Mouse (Mus musculus) liver, adult 2 months (tissue): ENCODE data around the gene Gm28079. TPM values are rescaled to one million over a fixed set of nuclear protein-coding genes. Genes with fewer than 3 reads are reported as not detected.
"Not testable (repeated sequence)": the region's sequence is repeated elsewhere in the genome, so short reads cannot be mapped to it uniquely, and the experiment has no call there.

ENCODE experiments used
- DNase-seq: peaks from one replicate; pipeline ENCODE4 v3.0.0-alpha.2; 2011; ENCODE audit warnings: low read depth, low spot score; ENCODE audit errors: extremely low read depth
- H3K27ac ChIP-seq: fragments of 200-500 bp; replicated peaks from 2 replicates; pipeline ENCODE4 v1.5.1; 2012; ENCODE audit warnings: low read depth, mild to moderate bottlenecking, control low read depth, inconsistent platforms, low read length; ENCODE audit not compliant: insufficient read depth
- H3K27me3 ChIP-seq: fragments of 200-500 bp; 2 replicates; pipeline ENCODE4 v1.6.1; 2012; ENCODE audit warnings: mild to moderate bottlenecking, moderate library complexity, low read length, inconsistent platforms; ENCODE audit not compliant: control insufficient read depth, insufficient read depth
- H3K36me3 ChIP-seq: fragments of 200-500 bp; 2 replicates; pipeline ENCODE4 v1.6.1; 2012; ENCODE audit warnings: low read length, inconsistent platforms; ENCODE audit not compliant: control insufficient read depth, insufficient read depth
- H3K4me1 ChIP-seq: fragments of 200-500 bp; 2 replicates; pipeline ENCODE4 v1.6.1; 2011; ENCODE audit warnings: low read length; ENCODE audit not compliant: control insufficient read depth, insufficient read depth
- H3K4me3 ChIP-seq: fragments of 200-500 bp; 2 replicates; pipeline ENCODE4 v1.5.1; 2011; ENCODE audit warnings: low read depth, mild to moderate bottlenecking, control low read depth, low read length, moderate library complexity; ENCODE audit not compliant: insufficient read depth
- H3K79me2 ChIP-seq: fragments of 200-500 bp; 2 replicates; pipeline ENCODE4 v1.6.1; 2012; ENCODE audit warnings: inconsistent platforms, mild to moderate bottlenecking, low read length, moderate library complexity; ENCODE audit not compliant: control insufficient read depth, insufficient read depth
- H3K9ac ChIP-seq: fragments of 200-500 bp; 2 replicates; pipeline ENCODE4 v1.6.1; 2012; ENCODE audit warnings: low read depth, mild to moderate bottlenecking, control low read depth, inconsistent platforms, low read length
- WGBS: fragments of 180-500 bp; shearing (Covaris S2); methylation state at CpG from one replicate; pipeline ENCODE4 v1.1.7; 2018; 5-methylcytosine and 5-hydroxymethylcytosine counted together
- polyA plus RNA-seq: library from polyadenylated mRNA; depleted of rRNA; stranded (reverse); fragments of >200 nt; gene quantifications from 2 replicates; pipeline ENCODE4 v1.2.3, GENCODE M21; 2012; rRNA removed
- total RNA-seq: library from RNA; depleted of rRNA; stranded (reverse); fragments of >200 nt; gene quantifications from 2 replicates; pipeline ENCODE4 v1.2.3, GENCODE M21; 2014; rRNA removed

Gene Gm28079
- not detected in 2 replicates for total RNA-seq
- polyA plus RNA-seq, result not detected in 2 replicates

DNA sequence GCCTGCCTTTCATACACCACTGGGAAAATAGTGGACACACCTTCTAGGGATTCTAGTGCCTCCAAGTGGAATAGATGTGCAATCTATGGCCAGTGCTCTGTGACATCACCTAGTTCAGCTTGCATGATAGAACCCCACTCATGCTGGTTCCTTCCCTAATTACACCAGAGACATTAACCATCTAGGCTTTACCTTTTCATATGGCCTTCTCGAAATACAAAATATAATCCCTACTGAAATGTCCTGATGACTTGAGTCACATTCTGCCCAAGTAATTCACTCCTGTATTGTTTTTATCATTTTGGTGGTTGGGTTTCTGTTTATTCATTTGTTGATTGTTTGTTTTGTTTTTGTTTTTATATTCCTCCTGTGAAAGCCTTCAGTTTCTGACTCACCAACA is at the start of gene Gm28079:
Gm28079 (minus strand) TSS at position 101 of the 400 bp plus-strand sequence.
- not testable (repeated sequence) for H3K4me3 ChIP-seq, H3K27ac ChIP-seq, H3K4me1 ChIP-seq, H3K27me3 ChIP-seq, H3K9ac ChIP-seq, H3K36me3 ChIP-seq, DNase-seq, H3K79me2 ChIP-seq
- no CpG with 5 or more reads among the region's 1 CpGs for WGBS
